Mouse (Mus musculus) limb, embryonic 13.5 days (tissue): ENCODE measurements around the gene Gpr137. TPM values are rescaled to one million over a fixed set of nuclear protein-coding genes. Genes with fewer than 3 reads are reported as not detected.

ENCODE experiments used
- ATAC-seq: fragments of 200-750 bp; cut with Nextera tagmentation; 2 replicates; pipeline ENCODE4 v1.8.0; 2017; ENCODE audit warnings: low read depth, moderate number of reproducible peaks, moderate TSS enrichment; ENCODE audit not compliant: low FRiP score
- H3K27ac ChIP-seq: fragments of 300-500 bp; sonication (generic); 2 replicates; pipeline ENCODE4 v1.5.1; 2015; ENCODE audit warnings: inconsistent platforms, mild to moderate bottlenecking, moderate library complexity
- H3K27me3 ChIP-seq: fragments of 300-500 bp; sonication (generic); 2 replicates; pipeline ENCODE4 v1.6.1; 2015; ENCODE audit warnings: mild to moderate bottlenecking, inconsistent platforms
- H3K36me3 ChIP-seq: fragments of 300-500 bp; sonication (generic); 2 replicates; pipeline ENCODE4 v1.6.1; 2015; ENCODE audit warnings: inconsistent platforms, mild to moderate bottlenecking, moderate library complexity
- H3K4me1 ChIP-seq: fragments of 300-500 bp; sonication (generic); 2 replicates; pipeline ENCODE4 v1.6.1; 2015; ENCODE audit warnings: inconsistent platforms
- H3K4me2 ChIP-seq: fragments of 300-500 bp; sonication (generic); replicated peaks from 2 replicates; pipeline ENCODE4 v1.6.1; 2015; ENCODE audit warnings: inconsistent platforms, mild to moderate bottlenecking, moderate library complexity
- H3K4me3 ChIP-seq: fragments of 300-500 bp; sonication (generic); 2 replicates; pipeline ENCODE4 v1.5.1; 2015; ENCODE audit warnings: moderate library complexity, mild to moderate bottlenecking, inconsistent platforms
- H3K9ac ChIP-seq: fragments of 300-500 bp; sonication (generic); 2 replicates; pipeline ENCODE4 v1.6.1; 2015; ENCODE audit warnings: mild to moderate bottlenecking, inconsistent platforms
- H3K9me3 ChIP-seq: fragments of 300-500 bp; sonication (generic); 2 replicates; pipeline ENCODE4 v1.6.1; 2016; ENCODE audit warnings: inconsistent platforms
- WGBS: fragments of 180-500 bp; shearing (Covaris S2); methylation state at CpG from one replicate; pipeline ENCODE4 v1.1.7; 2015; 5-methylcytosine and 5-hydroxymethylcytosine counted together
- polyA plus RNA-seq: library from polyadenylated mRNA; unstranded; fragments of >200 nt; fragmentation: Nextera tagmentation; extraction: Ambion mirVana; gene quantifications from 2 replicates; pipeline ENCODE4 v1.2.1, GENCODE M21; 2015

Gene Gpr137
- polyA plus RNA-seq, 1 experiment from 2014 or later, result 33.0 TPM

DNA sequence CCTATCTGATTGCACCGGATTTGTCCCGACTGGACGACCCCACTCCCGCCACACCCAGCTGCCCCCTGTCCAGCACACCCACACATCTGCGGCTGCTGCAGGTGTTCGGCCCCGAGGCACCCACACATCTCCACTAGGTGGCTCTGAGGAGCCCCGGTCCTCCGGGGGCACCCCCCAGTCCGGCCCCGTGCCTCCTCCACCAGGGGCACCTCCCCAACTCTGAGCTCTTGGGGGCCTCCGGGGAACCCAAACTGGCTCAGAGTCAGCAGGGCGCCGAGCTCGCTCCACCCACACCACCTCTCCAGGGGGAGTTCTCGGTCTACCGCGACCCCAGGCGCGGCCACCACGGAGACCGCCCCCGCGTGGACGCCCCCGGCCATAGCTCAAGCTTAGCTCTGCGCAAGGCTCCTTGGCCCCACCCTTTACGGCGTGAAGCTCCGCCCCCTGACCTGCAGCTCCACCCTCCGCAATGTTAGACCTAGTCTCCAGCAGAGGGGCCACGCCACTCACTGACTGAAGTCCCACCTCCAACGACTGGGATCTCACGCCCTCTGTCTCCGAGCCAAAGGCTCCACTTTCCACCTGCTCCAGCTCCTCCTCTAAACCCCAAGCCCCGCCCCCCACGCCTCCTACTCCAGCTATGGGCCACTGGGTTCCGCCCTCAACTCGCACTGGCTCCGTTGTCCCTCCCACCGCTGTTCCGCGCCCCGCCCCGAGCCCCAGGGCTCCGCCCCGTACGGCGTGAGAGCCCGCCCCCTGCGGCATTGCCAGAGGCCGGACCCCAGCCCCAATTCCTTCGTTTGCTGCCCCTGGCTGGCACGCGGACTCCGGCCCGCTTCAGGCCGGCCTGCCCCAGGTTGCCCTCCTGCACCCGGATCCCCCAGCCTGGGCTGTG is 37.5 kb upstream of the Gpr137 start:
- Histone ChIP-seq H3K9me3 (no peaks in the 10 kb centered on the region), H3K4me1 (peaks cover 47% of the 10 kb centered on the region), H3K4me3 (peak overlapping the region; percentile 70), H3K27me3 (no peaks in the 10 kb centered on the region), H3K27ac (peak overlapping the region; percentile 87), H3K4me2 (peak overlapping the region; percentile 93), H3K36me3 (peaks cover 47% of the 10 kb centered on the region), H3K9ac (peak overlapping the region; percentile 82)
- 1% methylated on average over 59 of the region's 59 CpGs for WGBS
- peak; percentile 90 for ATAC-seq

DNA sequence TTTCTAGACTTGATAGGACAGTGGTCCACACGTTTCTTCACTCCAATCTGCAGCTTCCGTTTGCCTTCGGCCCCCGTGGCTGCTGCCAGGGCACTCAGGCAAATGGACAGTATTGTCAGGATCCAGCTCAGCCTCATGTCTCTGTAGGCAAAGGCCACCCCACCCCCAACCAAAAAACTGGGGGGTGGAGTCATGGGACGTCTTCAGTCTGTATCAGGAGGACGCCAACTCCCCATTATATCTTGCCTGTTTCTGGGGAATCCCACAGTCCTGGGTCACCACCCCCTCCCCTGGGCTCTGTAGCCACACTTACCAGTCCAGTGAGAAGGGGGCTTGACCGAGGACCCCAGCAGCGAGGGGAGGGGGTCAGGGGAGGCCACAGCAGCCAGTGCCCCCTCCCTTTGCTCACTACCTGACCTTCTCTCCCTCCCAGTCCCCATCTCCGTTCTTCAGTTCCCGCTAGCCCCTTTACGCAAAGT is 36.8 kb upstream of the Gpr137 start:
- ATAC-seq, result no peak
- H3K9ac ChIP-seq, result peak overlapping the region; percentile 68
- H3K4me3 ChIP-seq, result peak overlapping the region; percentile 70
- H3K4me2 ChIP-seq, result peak overlapping the region; percentile 93
- peaks cover 47% of the 10 kb centered on the region for H3K4me1 ChIP-seq
- WGBS, result 16% methylated on average over 11 of the region's 11 CpGs
- H3K36me3 ChIP-seq, result peaks cover 43% of the 10 kb centered on the region
- no peaks in the 10 kb centered on the region for H3K27me3 ChIP-seq
- no peaks in the 10 kb centered on the region for H3K9me3 ChIP-seq
- H3K27ac ChIP-seq, result peak overlapping the region; percentile 28; the same call in 1 of the 2 replicates

DNA sequence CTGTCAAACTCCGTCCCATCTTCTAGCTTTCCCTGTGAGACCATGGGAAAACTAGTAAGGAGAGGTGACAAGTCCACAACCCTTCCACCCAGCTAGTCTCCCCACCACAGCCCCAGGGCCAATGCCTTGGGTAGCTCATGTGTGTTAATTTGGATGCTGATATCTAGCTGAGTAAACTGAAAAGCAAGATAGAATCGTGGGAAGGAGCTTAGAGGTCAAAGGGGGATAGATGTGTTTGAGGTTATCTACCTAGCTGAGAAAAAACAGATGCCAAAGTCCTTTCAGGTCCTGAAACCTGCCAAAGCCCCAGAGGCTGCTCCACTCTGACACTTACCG is 36.3 kb upstream of the Gpr137 start:
- peaks cover 39% of the 10 kb centered on the region for H3K36me3 ChIP-seq
- H3K4me2 ChIP-seq, result peak overlapping the region; percentile 93
- H3K27ac ChIP-seq, result no peak overlapping the region; the same call in 1 of the 2 replicates
- H3K4me1 ChIP-seq, result peaks cover 52% of the 10 kb centered on the region
- H3K9ac ChIP-seq, result peak overlapping the region; percentile 68; the same call in 1 of the 2 replicates
- 50% methylated on average over 3 of the region's 3 CpGs for WGBS
- H3K4me3 ChIP-seq, result peak overlapping the region; percentile 70
- ATAC-seq, result no peak
- no peaks in the 10 kb centered on the region for H3K27me3 ChIP-seq
- no peaks in the 10 kb centered on the region for H3K9me3 ChIP-seq

DNA sequence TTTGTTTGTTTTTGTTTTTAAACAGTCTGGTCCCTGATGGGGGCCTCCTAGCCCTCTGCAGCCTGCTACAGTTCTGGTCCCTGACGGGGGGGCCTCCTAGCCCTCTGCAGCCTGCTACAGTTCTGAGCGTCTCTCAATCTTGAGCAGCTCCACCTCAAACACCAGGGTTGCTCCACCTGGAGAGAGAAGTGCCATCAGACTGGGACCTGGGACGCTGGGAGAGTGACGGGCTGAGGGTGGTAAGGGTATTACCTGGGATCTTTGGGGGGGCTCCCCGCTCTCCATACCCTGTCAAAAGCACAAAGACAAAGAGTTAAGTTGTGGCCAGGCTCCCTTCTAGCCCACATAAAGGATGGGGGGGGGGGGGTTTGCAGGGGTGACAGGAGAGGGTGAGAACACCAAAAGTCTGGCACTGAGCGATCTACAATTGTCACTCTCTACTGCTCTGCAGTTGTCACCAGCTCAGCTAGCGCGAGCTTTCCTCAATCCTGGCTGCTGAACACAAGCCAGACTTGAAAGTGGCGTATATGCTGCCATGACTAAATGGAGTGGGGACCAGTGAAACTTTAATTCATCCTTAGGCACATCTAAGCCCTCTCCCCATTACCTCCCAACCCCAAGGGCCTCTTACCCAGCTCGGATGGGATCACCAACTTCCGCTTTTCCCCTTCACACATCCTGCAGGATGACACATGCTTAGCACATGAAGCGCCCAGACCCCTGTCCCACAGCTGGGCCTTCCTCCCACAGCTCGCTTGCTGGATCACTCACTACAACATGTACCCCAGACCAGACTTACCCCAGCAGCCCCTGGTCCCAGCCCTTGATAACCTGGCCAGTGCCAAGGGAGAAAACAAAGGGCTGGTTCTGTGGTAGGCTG is 35.7 kb upstream of the Gpr137 start:
- no peak for ATAC-seq
- H3K4me1 ChIP-seq, result peaks cover 52% of the 10 kb centered on the region

DNA sequence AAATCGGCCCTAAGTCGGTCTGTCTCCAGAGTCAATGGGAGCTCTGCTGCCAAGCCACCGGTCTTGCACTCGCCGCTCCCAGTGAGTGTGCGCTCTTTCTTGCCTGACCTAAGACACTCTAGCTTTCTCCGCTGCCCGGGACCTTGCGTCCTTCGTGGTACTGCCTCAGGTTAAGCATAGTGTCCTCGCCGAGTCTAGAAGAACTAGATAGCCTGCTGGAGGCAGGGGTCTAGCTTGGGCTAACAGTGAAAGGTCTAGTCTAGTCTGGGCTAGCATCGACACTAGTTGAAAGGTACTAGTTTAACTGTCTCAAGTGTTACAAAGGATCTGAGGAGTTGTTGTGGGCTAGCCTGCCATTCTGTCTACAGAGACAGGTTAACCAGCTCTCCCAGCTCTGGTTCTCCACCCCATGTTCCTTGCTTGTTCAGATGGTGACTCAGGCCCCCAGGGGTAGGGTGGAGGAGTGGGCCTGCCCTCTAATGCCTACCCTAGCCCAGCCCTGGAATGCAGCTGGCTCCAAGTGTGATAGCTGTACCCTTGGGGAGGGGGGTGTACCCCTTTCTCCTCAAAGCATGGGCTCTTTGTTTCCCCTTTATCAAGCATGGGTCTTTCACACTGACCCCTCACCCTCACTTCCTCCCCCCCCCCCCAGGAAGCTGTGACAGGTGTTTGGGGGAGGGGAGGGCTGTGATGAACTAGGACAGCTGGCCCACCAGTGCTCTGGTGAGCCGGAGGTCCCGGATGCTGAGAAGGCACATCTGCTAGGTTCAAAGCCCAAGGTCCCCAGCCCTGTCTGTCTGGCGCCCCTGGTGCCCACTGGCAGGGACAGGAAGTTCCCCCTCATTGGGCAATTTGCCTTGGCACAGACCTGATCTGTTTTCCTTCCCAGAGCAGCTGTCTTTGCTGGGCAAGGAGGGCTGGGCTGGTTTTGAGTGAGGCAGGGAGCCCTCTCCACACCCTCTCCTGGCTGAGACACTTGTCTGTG is 33.5 kb upstream of the Gpr137 start, which contains the start of gene Plcb3:
Gene Plcb3, minus strand, starts transcription at position 934 of the 985 bp plus-strand sequence.
- WGBS, result 1% methylated on average over 16 of the region's 16 CpGs
- Histone ChIP-seq H3K9me3 (no peaks in the 10 kb centered on the region), H3K4me1 (peaks cover 55% of the 10 kb centered on the region), H3K27ac (peak within 1 kb of the TSS; percentile 29), H3K4me3 (peak within 1 kb of the TSS; percentile 76), H3K4me2 (peak within 1 kb of the TSS; percentile 93), H3K9ac (peak within 1 kb of the TSS; percentile 85), H3K27me3 (no peaks in the 10 kb centered on the region), H3K36me3 (peaks cover 18% of the 10 kb centered on the region)
- no peak for ATAC-seq

More for the DNA sequence above, 35.7 kb upstream of the Gpr137 start:
- WGBS, result 79% methylated on average over 13 of the region's 13 CpGs
- no peak overlapping the region; the same call in 1 of the 2 replicates for H3K27ac ChIP-seq
- peak overlapping the region; percentile 68; the same call in 1 of the 2 replicates for H3K9ac ChIP-seq
- peak overlapping the region; percentile 70 for H3K4me3 ChIP-seq
- H3K36me3 ChIP-seq, result peaks cover 34% of the 10 kb centered on the region
- no peaks in the 10 kb centered on the region for H3K27me3 ChIP-seq
- H3K9me3 ChIP-seq, result no peaks in the 10 kb centered on the region
- H3K4me2 ChIP-seq, result peak overlapping the region; percentile 93

DNA sequence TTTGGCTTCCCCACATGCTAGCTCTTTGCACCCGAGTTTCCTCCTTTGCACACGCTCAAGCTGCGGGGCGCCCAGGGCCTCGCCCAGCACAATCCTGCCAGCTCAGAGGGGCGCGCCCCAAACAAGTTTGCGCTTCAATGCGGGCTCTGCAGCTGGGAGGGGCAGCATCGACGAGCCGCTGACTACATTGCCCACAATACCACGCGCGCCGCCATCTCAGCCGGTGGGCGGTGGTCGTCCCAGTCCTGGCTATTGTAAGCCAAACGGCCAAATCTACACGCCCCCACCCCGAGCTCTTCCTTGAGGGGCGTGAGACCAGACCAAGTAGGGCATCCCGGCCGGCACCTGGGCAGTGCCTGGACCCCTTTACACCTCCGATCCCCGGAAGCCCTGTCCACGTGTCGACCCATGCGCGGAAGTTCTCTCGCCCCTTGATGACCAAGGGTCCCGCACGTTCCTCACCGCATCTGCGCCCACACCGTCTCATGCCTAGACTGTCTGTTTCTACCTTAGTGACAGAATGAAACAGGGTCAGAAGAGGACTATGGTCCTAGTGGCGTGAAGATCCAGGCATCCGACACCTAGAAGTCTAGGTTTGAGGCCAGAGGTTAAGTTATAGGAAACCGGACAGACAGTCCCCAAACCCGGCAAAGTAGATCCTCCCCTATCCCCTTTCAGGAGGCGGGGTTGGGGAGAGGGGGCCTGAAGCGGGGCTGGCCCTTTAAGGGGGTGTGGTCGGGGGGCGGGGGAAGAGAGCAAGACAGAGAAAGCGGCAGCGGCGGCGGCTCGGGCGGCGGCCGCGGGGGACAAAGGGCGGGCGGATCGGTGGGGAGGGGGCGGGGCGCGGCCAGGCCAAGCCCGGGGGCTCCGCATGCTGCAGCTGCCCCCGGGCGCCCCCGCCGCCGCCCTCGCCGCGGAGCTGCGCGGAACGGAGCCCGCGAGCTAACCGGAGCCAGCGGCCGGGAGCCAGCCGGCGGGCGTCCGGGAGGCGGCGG is 32.2 kb upstream of the Gpr137 start, which contains the start of gene Ppp1r14b:
Gene Ppp1r14b, plus strand, starts transcription at position 758 of the 995 bp plus-strand sequence.
- ATAC-seq, result peak; percentile 74
- H3K4me3 ChIP-seq, result peak within 1 kb of the TSS; percentile 76
- H3K27ac ChIP-seq, result peak within 1 kb of the TSS; percentile 87
- no peaks in the 10 kb centered on the region for H3K9me3 ChIP-seq
- peaks cover 18% of the 10 kb centered on the region for H3K36me3 ChIP-seq
- H3K4me2 ChIP-seq, result peak within 1 kb of the TSS; percentile 93
- under 1% methylated on average over 62 of the region's 84 CpGs for WGBS
- no peaks in the 10 kb centered on the region for H3K27me3 ChIP-seq
- peak within 1 kb of the TSS; percentile 85 for H3K9ac ChIP-seq
- H3K4me1 ChIP-seq, result peaks cover 66% of the 10 kb centered on the region

DNA sequence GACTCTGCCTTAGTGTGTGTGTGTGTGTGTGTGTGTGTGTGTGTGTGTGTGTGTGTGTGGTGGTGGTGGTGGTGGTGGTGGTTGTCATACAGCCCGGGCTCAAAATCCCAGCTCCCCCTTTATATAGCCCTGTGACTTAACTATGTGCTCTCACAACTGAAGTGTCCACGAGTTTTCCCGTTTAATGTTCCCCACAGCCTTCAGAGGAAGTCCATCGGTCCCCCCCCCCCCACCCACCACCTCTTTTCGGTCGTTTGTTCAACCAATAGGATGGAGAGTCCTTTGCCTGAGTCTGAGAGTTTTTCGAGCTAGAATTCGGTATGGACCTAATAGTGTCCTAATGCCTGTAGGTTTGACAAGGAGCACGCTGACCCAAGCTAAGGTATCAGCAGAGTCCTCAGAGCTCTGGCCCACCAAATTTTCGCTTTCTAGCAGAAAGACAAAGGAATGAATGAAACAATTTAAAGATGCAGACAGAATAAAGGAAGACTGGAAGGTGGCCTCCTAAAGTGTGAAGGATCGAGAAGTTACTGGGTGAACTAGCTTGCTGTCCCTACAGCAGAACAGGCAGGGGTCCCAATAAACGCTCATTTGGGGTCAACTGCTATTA is 31.4 kb upstream of the Gpr137 start:
- ATAC-seq, result no peak
- peak overlapping the region; percentile 35; the same call in 1 of the 2 replicates for H3K9ac ChIP-seq
- H3K36me3 ChIP-seq, result peaks cover 16% of the 10 kb centered on the region
- peak overlapping the region; percentile 76 for H3K4me3 ChIP-seq
- no peaks in the 10 kb centered on the region for H3K27me3 ChIP-seq
- peak overlapping the region; percentile 3; the same call in 1 of the 2 replicates for H3K27ac ChIP-seq
- no peaks in the 10 kb centered on the region for H3K9me3 ChIP-seq
- 25% methylated on average over 12 of the region's 12 CpGs for WGBS
- peak overlapping the region; percentile 93 for H3K4me2 ChIP-seq
- peaks cover 64% of the 10 kb centered on the region for H3K4me1 ChIP-seq

DNA sequence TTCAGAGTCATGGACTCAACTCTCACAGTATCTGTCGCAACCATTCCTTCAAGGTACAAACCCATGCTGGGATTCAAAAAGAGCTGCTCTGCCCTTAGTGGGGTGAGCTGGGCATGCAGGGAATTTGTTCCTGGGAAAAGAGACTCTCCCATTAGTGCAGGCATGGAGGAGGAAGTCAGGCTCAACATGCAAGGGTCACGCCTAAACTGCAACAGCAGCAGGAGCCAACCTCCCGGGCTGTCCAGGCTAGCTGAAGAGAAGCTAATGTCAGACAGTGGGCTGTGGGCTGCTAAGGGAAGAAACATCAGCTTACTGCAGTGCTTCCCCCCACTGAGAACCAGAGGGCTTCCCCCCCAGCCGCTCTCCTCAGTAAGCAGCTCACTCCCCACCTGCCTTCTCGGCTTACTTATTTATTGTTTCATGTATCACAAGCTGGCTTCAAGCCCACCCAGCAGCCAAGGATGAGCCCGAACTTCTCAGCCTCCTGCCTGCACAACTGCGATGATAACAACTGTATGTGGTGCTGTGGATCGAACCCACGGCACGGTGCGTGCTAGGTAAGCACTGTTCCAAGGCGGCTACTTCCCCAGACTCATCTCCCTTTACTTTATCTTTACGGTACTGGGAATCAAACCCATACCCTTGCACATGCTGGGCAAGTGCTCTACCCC is 30.1 kb upstream of the Gpr137 start:
- WGBS, result 78% methylated on average over 13 of the region's 13 CpGs
- Histone ChIP-seq H3K9ac (0 out of 2 replicates have a peak overlapping the region, but pooled peaks have one; percentile 26), H3K36me3 (peaks cover 3% of the 10 kb centered on the region), H3K27ac (no peak overlapping the region), H3K4me1 (peaks cover 63% of the 10 kb centered on the region), H3K9me3 (no peaks in the 10 kb centered on the region), H3K4me2 (no peak overlapping the region), H3K4me3 (no peak overlapping the region), H3K27me3 (no peaks in the 10 kb centered on the region)
- no peak for ATAC-seq

DNA sequence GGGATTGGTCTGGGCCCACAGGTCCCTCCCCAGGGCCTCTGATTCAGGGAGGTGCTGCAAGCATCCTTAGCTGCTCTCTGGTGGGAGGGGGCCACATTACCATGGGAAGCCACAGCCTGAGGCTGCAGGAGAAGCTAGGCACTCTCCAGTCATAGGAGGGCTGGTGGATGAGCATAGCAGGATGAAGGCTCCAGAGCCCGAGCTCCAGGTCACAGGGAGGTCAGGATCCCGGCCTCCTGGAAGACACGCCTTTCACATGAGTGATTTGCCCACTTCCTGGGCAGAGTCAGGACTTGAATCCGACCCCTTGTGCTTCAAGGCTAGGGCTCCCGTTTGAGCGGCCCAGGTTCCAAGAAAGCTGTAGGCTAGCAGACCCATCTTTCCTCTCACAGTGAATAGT is 29.4 kb upstream of the Gpr137 start:
- Histone ChIP-seq H3K27ac (no peak overlapping the region; the same call in 1 of the 2 replicates), H3K36me3 (peaks cover 2% of the 10 kb centered on the region), H3K4me2 (no peak overlapping the region), H3K9me3 (no peaks in the 10 kb centered on the region), H3K27me3 (no peaks in the 10 kb centered on the region), H3K4me1 (peaks cover 55% of the 10 kb centered on the region), H3K4me3 (no peak overlapping the region), H3K9ac (peak overlapping the region; percentile 26; the same call in 1 of the 2 replicates)
- 21% methylated on average over 6 of the region's 6 CpGs for WGBS
- ATAC-seq, result no peak
